Mouse (Mus musculus) heart, adult 11 months (tissue): ENCODE results near the gene Tceal7.
"Not testable (repeated sequence)": the region's sequence is repeated elsewhere in the genome, so short reads cannot be mapped to it uniquely, and the experiment has no call there.

Experiments
- DNase-seq: peaks from one replicate; pipeline ENCODE4 v3.0.0; 2022

Tceal7 gene

GRCm38 (mm10) chrX:136249671-136250070 is 35.1 kb downstream of the Tceal7 start:
- no peak for DNase-seq

GRCm38 (mm10) chrX:136252023-136252729 is 37.6 kb downstream of the Tceal7 start:
- DNase-seq = no peak

- DNase-seq = no peak
These were observed 53.1 kb downstream of the Tceal7 start for GRCm38 (mm10) chrX:136267720-136268119.

- no peak for DNase-seq
These were observed 53.6 kb downstream of the Tceal7 start for GRCm38 (mm10) chrX:136268173-136268572.

GRCm38 (mm10) chrX:136269743-136270392 is 55.3 kb downstream of the Tceal7 start, which contains the start of gene Bex3:
Gene Bex3 (plus strand): TSS chrX:136270253.
- peak; percentile 96 for DNase-seq

- not testable (repeated sequence) for DNase-seq
These were observed 56.0 kb downstream of the Tceal7 start for GRCm38 (mm10) chrX:136270393-136271111.

GRCm38 (mm10) chrX:136274542-136274941 is 60.0 kb downstream of the Tceal7 start:
- no peak for DNase-seq

GRCm38 (mm10) chrX:136275386-136275785 is 60.8 kb downstream of the Tceal7 start:
- no peak for DNase-seq
